In genomic region chr1:13865713-13866112, GRCm38 (mm10) we compare ENCODE assay signal across 21 mouse cellular contexts.
"Had no signal": no experiment of that assay in that cellular context is flagged by ENCODE, and none has a peak within 500 bp of the region (broad histone marks: within the 10 kb centered on the region; RNA-seq: fewer than 3 reads in every experiment).

No protein-coding gene starts in this region.

- DNase-seq: heart, postnatal 10 days; heart, postnatal 14 days; heart, postnatal 36 days; heart, postnatal 4 days; kidney, adult 11 months; kidney, adult 18-20 months; kidney, adult 2 months; kidney, adult 8-10 months; kidney, adult 9 months; kidney, postnatal 10 days; kidney, postnatal 14 days; kidney, postnatal 25 days; kidney, postnatal 36 days; kidney, postnatal 4 days; layer of hippocampus, adult 9-11 months had no signal

- ATAC-seq: hindbrain, embryonic 16.5 days; hindbrain, postnatal 0 days; inflammation-experienced regulatory T-cells, adult 6 months; intestine, embryonic 15.5 days; intestine, embryonic 16.5 days; intestine, postnatal 0 days had no signal
